Mouse (Mus musculus) lung, embryonic 16.5 days (tissue): ENCODE data around the gene Hnrnpa1. TPM values are rescaled to one million over a fixed set of nuclear protein-coding genes. Genes with fewer than 3 reads are reported as not detected.

Experiments
- ATAC-seq: fragments of 200-750 bp; cut with Nextera tagmentation; 2 replicates; pipeline ENCODE4 v1.8.0; 2017; ENCODE audit warnings: low read depth, mild to moderate bottlenecking, moderate library complexity
- H3K27ac ChIP-seq: fragments of 300-500 bp; sonication (generic); 2 replicates; pipeline ENCODE4 v1.5.1; 2014; ENCODE audit warnings: mild to moderate bottlenecking, control low read depth, low read length
- H3K27me3 ChIP-seq: fragments of 300-500 bp; sonication (generic); 2 replicates; pipeline ENCODE4 v1.6.1; 2014; ENCODE audit warnings: low read depth, low read length, mixed read lengths; ENCODE audit not compliant: control insufficient read depth, insufficient read depth
- H3K36me3 ChIP-seq: fragments of 300-500 bp; sonication (generic); 2 replicates; pipeline ENCODE4 v1.6.1; 2014; ENCODE audit warnings: low read length; ENCODE audit not compliant: control insufficient read depth, insufficient read depth
- H3K4me1 ChIP-seq: fragments of 300-500 bp; sonication (generic); replicated peaks from 2 replicates; pipeline ENCODE4 v1.6.1; 2014; ENCODE audit warnings: low read length, mixed read lengths; ENCODE audit not compliant: control insufficient read depth, insufficient read depth
- H3K4me2 ChIP-seq: fragments of 300-500 bp; sonication (generic); 2 replicates; pipeline ENCODE4 v1.6.1; 2014; ENCODE audit warnings: low read depth, low read length, control low read depth
- H3K4me3 ChIP-seq: fragments of 300-500 bp; sonication (generic); 2 replicates; pipeline ENCODE4 v1.5.1; 2014; ENCODE audit warnings: mild to moderate bottlenecking, low read length, control low read depth
- H3K9ac ChIP-seq: fragments of 300-500 bp; sonication (generic); 2 replicates; pipeline ENCODE4 v1.6.1; 2014; ENCODE audit warnings: low read length, control low read depth
- H3K9me3 ChIP-seq: fragments of 300-500 bp; sonication (generic); 2 replicates; pipeline ENCODE4 v1.6.1; 2016; ENCODE audit warnings: low read length; ENCODE audit not compliant: control insufficient read depth
- WGBS: fragments of 180-500 bp; shearing (Covaris S2); extraction: QIAGEN DNeasy Blood & Tissue Kit; methylation state at CpG from one replicate; pipeline ENCODE4 v1.1.7; 2014; 5-methylcytosine and 5-hydroxymethylcytosine counted together
- polyA plus RNA-seq: library from polyadenylated mRNA; unstranded; fragments of >200 nt; fragmentation: Nextera tagmentation; extraction: Ambion mirVana; gene quantifications from 2 replicates; pipeline ENCODE4 v1.2.1, GENCODE M21; 2015

The Hnrnpa1 gene
- polyA plus RNA-seq, 1 experiment from 2014 or later, result 785 TPM

DNA sequence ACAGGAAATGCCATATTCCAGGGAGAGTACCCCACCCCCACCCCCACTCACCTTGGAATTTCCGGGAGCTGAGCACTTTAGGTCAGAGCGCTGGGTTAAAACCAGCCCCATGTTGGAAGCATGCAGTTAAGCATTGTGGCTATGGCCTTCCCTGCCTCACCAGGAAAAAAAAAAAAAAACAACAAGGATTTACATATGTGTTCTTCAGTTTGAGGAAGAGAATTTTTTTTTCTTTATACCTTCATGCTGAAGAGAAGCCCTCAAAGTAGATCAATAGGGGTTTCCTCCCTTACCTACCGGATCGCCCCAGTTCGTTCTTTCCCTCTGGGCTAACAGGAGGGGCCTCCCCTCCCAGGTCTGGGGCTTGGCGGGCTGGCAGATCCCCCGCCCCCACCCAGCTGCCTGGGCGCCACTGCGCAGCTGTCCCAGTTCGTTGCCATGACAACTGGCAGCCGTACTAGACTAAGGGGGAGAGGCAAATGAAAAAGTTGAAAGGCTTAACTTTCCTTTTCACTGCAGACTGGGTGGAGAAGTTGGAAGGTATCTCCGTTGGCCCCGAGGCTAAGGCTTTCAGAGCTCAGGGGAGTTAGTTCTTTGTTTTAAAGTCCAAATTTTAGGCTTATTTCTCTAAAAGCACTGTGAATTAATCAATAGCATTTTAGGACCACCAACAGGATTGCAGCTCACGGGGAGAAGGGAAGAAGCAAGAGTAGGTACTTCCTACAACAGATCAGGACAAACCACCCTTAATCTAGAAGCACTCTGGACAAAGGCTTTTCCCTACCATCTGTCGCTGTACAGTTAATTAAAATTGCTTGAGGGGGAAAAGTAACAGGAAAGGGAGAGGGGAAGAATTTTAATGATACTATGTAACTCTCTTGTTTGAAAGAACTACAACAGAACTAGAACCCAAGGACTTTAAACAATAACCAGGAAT, 25.0 kb upstream of the Hnrnpa1 start:
- H3K9ac ChIP-seq, result peak overlapping the region; percentile 64
- H3K4me2 ChIP-seq, result peak overlapping the region; percentile 67
- no peaks in the 10 kb centered on the region for H3K27me3 ChIP-seq
- H3K9me3 ChIP-seq, result no peaks in the 10 kb centered on the region
- H3K4me3 ChIP-seq, result peak overlapping the region; percentile 47
- WGBS, result 0% methylated on average over 15 of the region's 15 CpGs
- peaks cover 22% of the 10 kb centered on the region for H3K36me3 ChIP-seq
- ATAC-seq, result peak; percentile 98
- peaks cover 19% of the 10 kb centered on the region for H3K4me1 ChIP-seq
- peak overlapping the region; percentile 97 for H3K27ac ChIP-seq

- Histone ChIP-seq H3K4me1 (peaks cover 24% of the 10 kb centered on the region), H3K4me3 (peak overlapping the region; percentile 8; the same call in 1 of the 2 replicates), H3K27ac (peak overlapping the region; percentile 97), H3K4me2 (peak overlapping the region; percentile 67), H3K9me3 (no peaks in the 10 kb centered on the region), H3K27me3 (no peaks in the 10 kb centered on the region), H3K36me3 (peaks cover 14% of the 10 kb centered on the region; the same call in 1 of the 2 replicates), H3K9ac (peak overlapping the region; percentile 64; the same call in 1 of the 2 replicates)
- 14% methylated on average over 2 of the region's 2 CpGs for WGBS
- ATAC-seq, result peak; percentile 20; the same call in 1 of the 2 replicates
Measured at GRCm38 (mm10) chr15:103216052-103216451, 24.2 kb upstream of the Hnrnpa1 start.

- WGBS, result 8% methylated on average over 3 of the region's 3 CpGs
- H3K4me1 ChIP-seq, result peaks cover 18% of the 10 kb centered on the region
- no peaks in the 10 kb centered on the region for H3K9me3 ChIP-seq
- H3K36me3 ChIP-seq, result no peaks in the 10 kb centered on the region
- no peak overlapping the region for H3K4me2 ChIP-seq
- H3K4me3 ChIP-seq, result no peak overlapping the region
- no peaks in the 10 kb centered on the region for H3K27me3 ChIP-seq
- 0 out of 2 replicates have a peak overlapping the region, but pooled peaks have one; percentile 14 for H3K27ac ChIP-seq
- peak; percentile 30; the same call in 1 of the 2 replicates for ATAC-seq
- H3K9ac ChIP-seq, result no peak overlapping the region
Measured at GRCm38 (mm10) chr15:103220785-103221184, 19.4 kb upstream of the Hnrnpa1 start.

GRCm38 (mm10) chr15:103221386-103221785, 18.8 kb upstream of the Hnrnpa1 start:
- 89% methylated on average over 1 of the region's 1 CpGs for WGBS
- Histone ChIP-seq H3K9me3 (no peaks in the 10 kb centered on the region), H3K9ac (no peak overlapping the region), H3K4me1 (peaks cover 13% of the 10 kb centered on the region), H3K36me3 (no peaks in the 10 kb centered on the region), H3K27me3 (no peaks in the 10 kb centered on the region), H3K4me2 (no peak overlapping the region), H3K27ac (0 out of 2 replicates have a peak overlapping the region, but pooled peaks have one; percentile 14), H3K4me3 (no peak overlapping the region)
- ATAC-seq, result no peak

DNA sequence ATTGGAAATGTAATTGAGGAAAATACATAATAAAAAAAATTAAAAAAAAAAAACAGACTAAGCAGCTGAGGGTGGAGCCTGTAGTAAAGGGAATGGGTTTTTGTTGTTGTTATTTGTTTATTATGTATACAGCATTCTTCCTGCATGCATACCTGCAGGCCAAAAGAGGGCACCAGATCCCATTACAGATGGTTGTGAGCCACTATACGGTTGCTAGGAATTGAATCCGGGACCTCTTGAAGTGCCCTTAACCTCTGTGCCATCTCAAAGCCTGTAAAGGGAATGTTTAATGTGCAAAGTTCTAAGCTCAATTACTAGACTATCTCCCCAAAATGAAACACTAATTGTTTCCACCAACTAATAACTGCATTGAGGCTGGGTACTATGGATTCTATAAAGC, 16.1 kb upstream of the Hnrnpa1 start:
- no peak overlapping the region for H3K27ac ChIP-seq
- no peaks in the 10 kb centered on the region for H3K27me3 ChIP-seq
- no peak overlapping the region for H3K9ac ChIP-seq
- H3K4me2 ChIP-seq, result no peak overlapping the region
- no peaks in the 10 kb centered on the region for H3K36me3 ChIP-seq
- no peak overlapping the region for H3K4me3 ChIP-seq
- WGBS, result 76% methylated on average over 2 of the region's 2 CpGs
- no peak for ATAC-seq
- H3K9me3 ChIP-seq, result no peaks in the 10 kb centered on the region
- peaks cover 15% of the 10 kb centered on the region for H3K4me1 ChIP-seq

GRCm38 (mm10) chr15:103227022-103227421, 13.2 kb upstream of the Hnrnpa1 start:
- H3K27me3 ChIP-seq, result no peaks in the 10 kb centered on the region
- H3K9ac ChIP-seq, result no peak overlapping the region; the same call in 1 of the 2 replicates
- WGBS, result 51% methylated on average over 3 of the region's 3 CpGs
- H3K27ac ChIP-seq, result peak overlapping the region; percentile 38; the same call in 1 of the 2 replicates
- no peak overlapping the region for H3K4me3 ChIP-seq
- no peaks in the 10 kb centered on the region for H3K36me3 ChIP-seq
- no peaks in the 10 kb centered on the region for H3K9me3 ChIP-seq
- ATAC-seq, result peak; percentile 20; the same call in 1 of the 2 replicates
- H3K4me1 ChIP-seq, result peaks cover 8% of the 10 kb centered on the region; the same call in 1 of the 2 replicates
- no peak overlapping the region for H3K4me2 ChIP-seq

DNA sequence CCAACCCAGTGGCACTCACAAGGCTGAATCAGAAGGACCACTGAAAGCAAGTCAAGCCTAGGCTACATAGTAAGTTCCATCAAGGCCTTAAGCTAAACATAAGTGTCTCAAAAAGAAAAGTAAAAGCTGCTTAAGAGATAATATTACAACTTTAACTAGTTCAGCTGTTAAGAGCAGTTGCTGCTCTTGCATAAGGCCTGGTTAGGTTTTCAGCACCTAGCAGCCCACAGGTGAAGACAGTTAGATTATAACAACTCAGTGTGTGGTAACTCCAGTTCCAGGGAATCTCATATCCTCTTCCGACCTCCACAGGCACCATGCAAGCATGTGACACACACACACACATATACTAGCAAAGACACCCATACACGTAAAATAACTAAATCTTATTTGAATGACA, 12.7 kb upstream of the Hnrnpa1 start:
- H3K9me3 ChIP-seq, result no peaks in the 10 kb centered on the region
- H3K4me1 ChIP-seq, result peaks cover 8% of the 10 kb centered on the region; the same call in 1 of the 2 replicates
- H3K36me3 ChIP-seq, result no peaks in the 10 kb centered on the region
- H3K4me2 ChIP-seq, result no peak overlapping the region
- peak overlapping the region; percentile 38; the same call in 1 of the 2 replicates for H3K27ac ChIP-seq
- H3K4me3 ChIP-seq, result no peak overlapping the region
- no peak for ATAC-seq
- 69% methylated on average over 2 of the region's 2 CpGs for WGBS
- H3K9ac ChIP-seq, result peak overlapping the region; percentile 27; the same call in 1 of the 2 replicates
- no peaks in the 10 kb centered on the region for H3K27me3 ChIP-seq

GRCm38 (mm10) chr15:103228904-103229303, 11.3 kb upstream of the Hnrnpa1 start:
- 55% methylated on average over 2 of the region's 2 CpGs for WGBS
- H3K27ac ChIP-seq, result no peak overlapping the region
- peak; percentile 58 for ATAC-seq

GRCm38 (mm10) chr15:103233119-103233518, 7.1 kb upstream of the Hnrnpa1 start:
- Histone ChIP-seq H3K36me3 (peaks cover 6% of the 10 kb centered on the region), H3K9me3 (no peaks in the 10 kb centered on the region), H3K4me2 (no peak overlapping the region), H3K27ac (no peak overlapping the region), H3K27me3 (no peaks in the 10 kb centered on the region), H3K9ac (no peak overlapping the region), H3K4me1 (peaks cover 11% of the 10 kb centered on the region), H3K4me3 (no peak overlapping the region)
- WGBS, result 65% methylated on average over 2 of the region's 2 CpGs
- no peak for ATAC-seq

More at GRCm38 (mm10) chr15:103228904-103229303, 11.3 kb upstream of the Hnrnpa1 start:
- Histone ChIP-seq H3K4me3 (no peak overlapping the region), H3K9ac (no peak overlapping the region), H3K9me3 (no peaks in the 10 kb centered on the region), H3K4me2 (no peak overlapping the region), H3K27me3 (no peaks in the 10 kb centered on the region), H3K4me1 (peaks cover 8% of the 10 kb centered on the region; the same call in 1 of the 2 replicates), H3K36me3 (no peaks in the 10 kb centered on the region)
